Comparison of ENCODE assay signal across 8 mouse cellular contexts in the genomic region with DNA sequence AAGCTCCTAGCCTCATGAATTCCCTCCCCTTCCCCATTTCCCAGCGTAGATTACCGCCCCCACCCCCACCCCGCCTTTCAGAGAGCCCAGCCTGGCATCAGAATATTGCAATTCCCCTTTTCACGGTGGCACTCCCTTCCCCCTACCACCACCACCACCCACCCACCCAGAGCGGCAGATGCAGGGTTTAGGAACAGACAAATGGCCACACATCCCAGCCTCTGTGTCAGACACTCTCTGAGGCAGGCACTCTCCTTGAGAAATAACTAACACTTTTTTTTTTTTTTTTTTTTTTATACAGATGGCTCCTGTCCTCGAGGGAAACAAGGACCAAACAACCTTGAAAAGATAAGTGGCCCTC. TPM values are rescaled to one million over a fixed set of nuclear protein-coding genes. Genes with fewer than 3 reads are reported as not detected.
DNase-seq lines count a peak whose midpoint lies in the region; ATAC-seq and TF ChIP-seq lines count a peak whose summit lies in the region.

No protein-coding gene starts in this region.

- no peak overlapping the region for H3K27ac ChIP-seq in heart, embryonic 12.5 days (ENCODE audit: poor library complexity, severe bottlenecking)
- H3K27ac ChIP-seq in ES-E14 (ENCODE audit: insufficient read depth, low read depth, low read length, poor library complexity, severe bottlenecking): no peak overlapping the region

- ATAC-seq in heart, embryonic 12.5 days (ENCODE audit: insufficient number of reproducible peaks, low FRiP score): no peak
- peak; percentile 22 to 39; a peak in 3 of 4 replicates for ATAC-seq in hematopoietic stem cell, adult 5-6 weeks (replicated peaks in 1 of 2; ENCODE audit: insufficient read depth in 1 of 2, low FRiP score in 2 of 2, low TSS enrichment in 1 of 2, low read depth in 1 of 2, poor library complexity in 2 of 2, severe bottlenecking in 2 of 2)

- DNase-seq in heart, adult 18-20 months: no peak
- DNase-seq in ES-E14 (ENCODE audit: low read depth, low spot score): no peak
- DNase-seq in testis, postnatal 10 days (ENCODE audit: low spot score): no peak
- no peak for DNase-seq in thymus, postnatal 36 days
- no peak for DNase-seq in lung, adult 18-20 months

- in situ Hi-C loops in ES-E14 (cut with MboI; ENCODE audit: low sequenced_read_pairs in 2 of 2, unreplicated experiment in 2 of 2): no loop called here

- WGBS in heart, embryonic 12.5 days: 3% methylated on average over 6 of the region's 6 CpGs

- peak overlapping the region; percentile 65 for H3K9ac ChIP-seq in heart, embryonic 12.5 days
- no peak overlapping the region for H3K9ac ChIP-seq in ES-E14 (ENCODE audit: insufficient read depth, low read depth, low read length, poor library complexity, severe bottlenecking)

- no peaks in the 10 kb centered on the region for H3K27me3 ChIP-seq in heart, embryonic 12.5 days (replicated peaks)
- H3K27me3 ChIP-seq in megakaryocyte, embryonic 14.5 days (replicated peaks): peaks cover 2% of the 10 kb centered on the region

- peak overlapping the region; percentile 75 for H3K4me2 ChIP-seq in heart, embryonic 12.5 days

- no peaks in the 10 kb centered on the region for H3K9me3 ChIP-seq in heart, embryonic 12.5 days (replicated peaks)
- no peaks in the 10 kb centered on the region for H3K9me3 ChIP-seq in ES-E14 (ENCODE audit: control insufficient read depth, insufficient read depth, low read depth, low read length)
- no peaks in the 10 kb centered on the region for H3K9me3 ChIP-seq in megakaryocyte, embryonic 14.5 days

- H3K36me3 ChIP-seq in heart, embryonic 12.5 days: no peaks in the 10 kb centered on the region
- no peaks in the 10 kb centered on the region for H3K36me3 ChIP-seq in ES-E14 (ENCODE audit: control insufficient read depth, insufficient read depth, low read length, poor library complexity, severe bottlenecking)
- no peaks in the 10 kb centered on the region for H3K36me3 ChIP-seq in megakaryocyte, embryonic 14.5 days (replicated peaks; ENCODE audit: low read length)

- no peaks in the 10 kb centered on the region for H3K4me1 ChIP-seq in heart, embryonic 12.5 days (replicated peaks)
- H3K4me1 ChIP-seq in ES-E14 (ENCODE audit: control insufficient read depth in 2 of 2, insufficient read depth in 2 of 2, low read length in 2 of 2, poor library complexity in 1 of 2): peaks cover 2 to 3% of the 10 kb centered on the region in 2 experiments; a peak in 1 of 4 replicates
- H3K4me1 ChIP-seq in megakaryocyte, embryonic 14.5 days: peaks cover 13% of the 10 kb centered on the region

- H3K4me3 ChIP-seq in heart, embryonic 12.5 days: peak overlapping the region; percentile 57
- peak overlapping the region; percentile 17 to 23; a peak in 3 of 4 replicates for H3K4me3 ChIP-seq in ES-E14 (ENCODE audit: insufficient read depth in 1 of 2, low read depth in 1 of 2, low read length in 2 of 2, poor library complexity in 1 of 2, severe bottlenecking in 1 of 2)
- H3K4me3 ChIP-seq in megakaryocyte, embryonic 14.5 days (replicated peaks): peak overlapping the region; percentile 92

TF ChIP-seq in ES-E14, 5 proteins besides CTCF, POLR2A, EP300 and RAD21:
- TF ChIP-seq ZNF384 (IDR thresholded peaks at IDR 0.05; ENCODE audit: low read depth, low read length): no peak
- TF ChIP-seq MAFK (IDR thresholded peaks at IDR 0.05; ENCODE audit: insufficient read depth, low read depth, low read length): no peak
- TF ChIP-seq ZC3H11A (IDR thresholded peaks at IDR 0.05; ENCODE audit: borderline replicate concordance, low read depth, low read length): no peak
- TF ChIP-seq CHD2 (IDR thresholded peaks at IDR 0.05; ENCODE audit: low read depth, low read length): no peak
- TF ChIP-seq HCFC1 (IDR thresholded peaks at IDR 0.05; ENCODE audit: borderline replicate concordance, insufficient read depth, low read length): no peak

RNA-seq across cellular contexts. Expression of a gene that starts 19.2 kb away (rescaled TPM):
- polyA plus RNA-seq in heart, embryonic 12.5 days (2016; fragmentation: Nextera tagmentation; extraction: Ambion mirVana): 0.06 TPM in 1 of 2 replicates, not detected in the other
- not detected for total RNA-seq in heart, adult 18-20 months (2021)
- total RNA-seq in ES-E14 (2012; rRNA removed): 0.18 and 0.21 TPM in 2 replicates
- total RNA-seq in hematopoietic stem cell, adult 5-6 weeks (2017): 0.44 and 0.65 TPM in 2 replicates
- polyA plus RNA-seq in megakaryocyte, embryonic 14.5 days (2012; ENCODE audit: insufficient read depth, low replicate concordance): not detected in 2 replicates

RNA-seq across cellular contexts. Expression of a gene that starts 22.7 kb away (rescaled TPM):
- polyA plus RNA-seq in heart, embryonic 12.5 days (2016; fragmentation: Nextera tagmentation; extraction: Ambion mirVana): 0.39 and 0.43 TPM in 2 replicates
- total RNA-seq in heart, adult 18-20 months (2021): not detected
- 0.45 and 0.48 TPM in 2 replicates for total RNA-seq in ES-E14 (2012; rRNA removed)
- 0.06 TPM in 1 of 2 replicates, not detected in the other for total RNA-seq in hematopoietic stem cell, adult 5-6 weeks (2017)
- not detected in 2 replicates for polyA plus RNA-seq in megakaryocyte, embryonic 14.5 days (2012; ENCODE audit: insufficient read depth, low replicate concordance)

RNA-seq across cellular contexts. Expression of a gene that starts 59.7 kb away (rescaled TPM):
- 77.2 and 77.7 TPM in 2 replicates for polyA plus RNA-seq in heart, embryonic 12.5 days (2016; fragmentation: Nextera tagmentation; extraction: Ambion mirVana)
- 10 to 100 TPM in 1 of 2 experiments, 1 to 10 TPM in 1; 8.3 to 10.4 TPM for total RNA-seq in heart, adult 18-20 months (2021)
- 19.4 and 34.2 TPM in 2 replicates for total RNA-seq in ES-E14 (2012; rRNA removed)
- 32.3 and 50.5 TPM in 2 replicates for total RNA-seq in hematopoietic stem cell, adult 5-6 weeks (2017)
- 1.4 and 3.0 TPM in 2 replicates for polyA plus RNA-seq in megakaryocyte, embryonic 14.5 days (2012; ENCODE audit: insufficient read depth, low replicate concordance)

Comparison
In these comparisons a context has a peak if more than half of its experiments do, and no peak if none do; other contexts are left out.
1. H3K4me3 ChIP-seq: peak in every context shown above with its lines; median percentile 92 in megakaryocyte, embryonic 14.5 days; 57 in heart, embryonic 12.5 days; 20 in ES-E14.